Mouse (Mus musculus) bone marrow macrophage, adult 2 months (primary cell): ENCODE measurements around the gene Slc25a22.

Experiments used
- CTCF ChIP-seq: IDR thresholded peaks from 2 replicates; pipeline ENCODE4 v1.5.1; 2012; ENCODE audit warnings: low read depth, mild to moderate bottlenecking, low read length, moderate library complexity
- POLR2A ChIP-seq: IDR thresholded peaks from 2 replicates; pipeline ENCODE4 v1.6.1; 2012; ENCODE audit warnings: mild to moderate bottlenecking, low read depth, low read length, borderline replicate concordance

- no peak for TF ChIP-seq POLR2A
- no peak for TF ChIP-seq CTCF
These were observed 3.2 kb downstream of the Slc25a22 start for GRCm38 (mm10) chr7:141434464-141434863.
